Mouse (Mus musculus) testis, adult 2 months (tissue): ENCODE data around the gene Arsj. TPM values are rescaled to one million over a fixed set of nuclear protein-coding genes. Genes with fewer than 3 reads are reported as not detected.

Experiments
- H3K27ac ChIP-seq: fragments of 200-500 bp; 2 replicates; pipeline ENCODE4 v1.5.1; 2012; ENCODE audit warnings: low read depth, low read length; ENCODE audit not compliant: control insufficient read depth, insufficient read depth
- H3K27me3 ChIP-seq: fragments of 200-500 bp; 2 replicates; pipeline ENCODE4 v1.6.1; 2012; ENCODE audit warnings: mild to moderate bottlenecking, low read length, moderate library complexity; ENCODE audit not compliant: control insufficient read depth, insufficient read depth
- H3K36me3 ChIP-seq: fragments of 200-500 bp; 2 replicates; pipeline ENCODE4 v1.6.1; 2012; ENCODE audit warnings: mild to moderate bottlenecking, low read length; ENCODE audit not compliant: control insufficient read depth, insufficient read depth
- H3K4me1 ChIP-seq: fragments of 200-500 bp; 2 replicates; pipeline ENCODE4 v1.6.1; 2012; ENCODE audit warnings: low read length; ENCODE audit not compliant: control insufficient read depth, insufficient read depth
- H3K4me3 ChIP-seq: fragments of 200-500 bp; 2 replicates; pipeline ENCODE4 v1.5.1; 2012; ENCODE audit warnings: low read depth, mild to moderate bottlenecking, low read length, moderate library complexity, mixed read lengths; ENCODE audit not compliant: control insufficient read depth
- CTCF ChIP-seq: fragments of 200-500 bp; IDR thresholded peaks from 2 replicates; pipeline ENCODE4 v1.5.1; 2012; ENCODE audit warnings: low read depth, mild to moderate bottlenecking, inconsistent platforms, low read length, moderate library complexity; ENCODE audit not compliant: control insufficient read depth, insufficient read depth, insufficient replicate concordance
- POLR2A ChIP-seq: fragments of 200-500 bp; IDR thresholded peaks from 2 replicates; pipeline ENCODE4 v1.6.1; 2012; ENCODE audit warnings: low read depth, mild to moderate bottlenecking, inconsistent platforms, low read length, moderate library complexity; ENCODE audit not compliant: control insufficient read depth
- polyA plus RNA-seq: library from polyadenylated mRNA; depleted of rRNA; stranded (reverse); fragments of >200 nt; gene quantifications from 2 replicates; pipeline ENCODE4 v1.2.3, GENCODE M21; 2012; rRNA removed

The Arsj gene
- polyA plus RNA-seq, 1 experiment: not detected

GRCm38 (mm10) chr3:126430524-126431064 is 67.1 kb downstream of the Arsj start:
- TF ChIP-seq POLR2A (no peak), CTCF (no peak)

GRCm38 (mm10) chr3:126439331-126439730 is 75.8 kb downstream of the Arsj start:
- no peak overlapping the region for H3K27ac ChIP-seq

More at GRCm38 (mm10) chr3:126430524-126431064, 67.1 kb downstream of the Arsj start:
- H3K4me3 ChIP-seq: no peak overlapping the region
- no peaks in the 10 kb centered on the region for H3K36me3 ChIP-seq
- no peaks in the 10 kb centered on the region for H3K4me1 ChIP-seq
- no peak overlapping the region for H3K27ac ChIP-seq
- no peaks in the 10 kb centered on the region for H3K27me3 ChIP-seq

GRCm38 (mm10) chr3:126449058-126449457 is 85.6 kb downstream of the Arsj start:
- Histone ChIP-seq H3K4me1 (no peaks in the 10 kb centered on the region; the same call in 1 of the 2 replicates), H3K27ac (no peak overlapping the region), H3K36me3 (no peaks in the 10 kb centered on the region), H3K27me3 (no peaks in the 10 kb centered on the region), H3K4me3 (no peak overlapping the region)
- TF ChIP-seq POLR2A (no peak), CTCF (no peak)

More at GRCm38 (mm10) chr3:126439331-126439730, 75.8 kb downstream of the Arsj start:
- no peak overlapping the region for H3K4me3 ChIP-seq
- peaks cover 2% of the 10 kb centered on the region; the same call in 1 of the 2 replicates for H3K4me1 ChIP-seq
- TF ChIP-seq POLR2A (no peak), CTCF (no peak)
- H3K36me3 ChIP-seq: no peaks in the 10 kb centered on the region
- no peaks in the 10 kb centered on the region for H3K27me3 ChIP-seq

- no peak overlapping the region for H3K27ac ChIP-seq
Observed at GRCm38 (mm10) chr3:126449515-126449914, 86.0 kb downstream of the Arsj start.

GRCm38 (mm10) chr3:126455787-126456482 is 92.5 kb downstream of the Arsj start:
- TF ChIP-seq POLR2A (no peak), CTCF (no peak)

More at GRCm38 (mm10) chr3:126449515-126449914, 86.0 kb downstream of the Arsj start:
- no peak overlapping the region for H3K4me3 ChIP-seq
- H3K4me1 ChIP-seq: no peaks in the 10 kb centered on the region
- H3K36me3 ChIP-seq: no peaks in the 10 kb centered on the region
- TF ChIP-seq POLR2A (no peak), CTCF (no peak)
- no peaks in the 10 kb centered on the region for H3K27me3 ChIP-seq

GRCm38 (mm10) chr3:126463119-126463815 is 99.8 kb downstream of the Arsj start:
- H3K27me3 ChIP-seq: no peaks in the 10 kb centered on the region
- no peak overlapping the region for H3K27ac ChIP-seq
- H3K36me3 ChIP-seq: no peaks in the 10 kb centered on the region
- no peaks in the 10 kb centered on the region for H3K4me1 ChIP-seq
- TF ChIP-seq CTCF (no peak), POLR2A (no peak)
- no peak overlapping the region for H3K4me3 ChIP-seq

More at GRCm38 (mm10) chr3:126455787-126456482, 92.5 kb downstream of the Arsj start:
- no peaks in the 10 kb centered on the region for H3K27me3 ChIP-seq
- H3K36me3 ChIP-seq: no peaks in the 10 kb centered on the region
- H3K4me1 ChIP-seq: no peaks in the 10 kb centered on the region
- H3K27ac ChIP-seq: no peak overlapping the region
- H3K4me3 ChIP-seq: no peak overlapping the region

- Histone ChIP-seq H3K36me3 (no peaks in the 10 kb centered on the region), H3K4me1 (no peaks in the 10 kb centered on the region), H3K4me3 (no peak overlapping the region), H3K27ac (no peak overlapping the region), H3K27me3 (no peaks in the 10 kb centered on the region)
- TF ChIP-seq POLR2A (no peak), CTCF (no peak)
Observed at GRCm38 (mm10) chr3:126464262-126464661, 100.8 kb downstream of the Arsj start.

Other genes starting within 250 kb of the Arsj start
- 4.5 and 5.8 TPM in 2 replicates for gene Camk2d, start 232.6 kb downstream of the Arsj start, polyA plus RNA-seq